In the genomic region with DNA sequence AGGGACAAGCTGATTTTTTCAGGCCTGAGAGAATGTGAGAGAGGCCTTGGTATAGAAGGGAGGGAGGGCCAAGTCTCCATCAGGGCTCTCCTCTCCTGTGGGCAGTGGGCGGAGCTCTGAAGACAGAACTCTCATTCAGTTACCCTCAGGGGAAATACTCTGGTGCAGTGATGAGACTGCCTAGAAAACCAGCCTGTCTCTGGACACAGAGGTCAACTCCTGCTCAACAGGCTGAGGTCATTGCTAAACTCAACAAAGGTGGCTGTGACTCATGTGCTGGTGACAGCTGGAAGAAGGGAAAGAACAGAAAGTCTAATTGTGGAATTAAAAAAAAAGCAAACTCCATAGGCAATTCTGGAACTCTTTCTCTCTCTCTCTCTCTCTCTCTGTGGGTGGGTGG, we compare ENCODE assay signal across 25 mouse cellular contexts.
DNase-seq lines count a peak whose midpoint lies in the region; ATAC-seq and TF ChIP-seq lines count a peak whose summit lies in the region.
"Had no signal": no experiment of that assay in that cellular context is flagged by ENCODE, and none has a peak within 500 bp of the region (broad histone marks: within the 10 kb centered on the region; RNA-seq: fewer than 3 reads in every experiment).

No protein-coding gene starts in this region.

- no peaks in the 10 kb centered on the region for H3K4me1 ChIP-seq in forebrain, embryonic 12.5 days
- no peaks in the 10 kb centered on the region for H3K4me1 ChIP-seq in forebrain, embryonic 10.5 days
- H3K4me1 ChIP-seq: embryonic facial prominence, embryonic 13.5 days; forebrain, embryonic 13.5 days; hindbrain, embryonic 12.5 days; limb, embryonic 13.5 days; lung, embryonic 15.5 days; midbrain, embryonic 12.5 days; stomach, embryonic 15.5 days had no signal

- H3K36me3 ChIP-seq in forebrain, embryonic 12.5 days (replicated peaks), result no peaks in the 10 kb centered on the region
- H3K36me3 ChIP-seq in forebrain, embryonic 10.5 days (replicated peaks), result peaks cover 3% of the 10 kb centered on the region; the same call in 1 of the 2 replicates
- no peaks in the 10 kb centered on the region for H3K36me3 ChIP-seq in C2C12 (ENCODE audit: control insufficient read depth, insufficient read depth)
- H3K36me3 ChIP-seq: hindbrain, embryonic 12.5 days; limb, embryonic 13.5 days; lung, embryonic 15.5 days; midbrain, embryonic 12.5 days; stomach, embryonic 15.5 days had no signal

- H3K9me3 ChIP-seq in forebrain, embryonic 12.5 days, result no peaks in the 10 kb centered on the region
- no peaks in the 10 kb centered on the region for H3K9me3 ChIP-seq in forebrain, embryonic 10.5 days
- H3K9me3 ChIP-seq: embryonic facial prominence, embryonic 13.5 days; forebrain, embryonic 13.5 days; hindbrain, embryonic 12.5 days; limb, embryonic 13.5 days; lung, embryonic 15.5 days; midbrain, embryonic 12.5 days; stomach, embryonic 15.5 days had no signal

- WGBS in forebrain, embryonic 12.5 days, result 70% methylated on average over 1 of the region's 1 CpGs
- 64% methylated on average over 1 of the region's 1 CpGs for WGBS in forebrain, embryonic 10.5 days

- DNase-seq in forebrain, embryonic 10.5 days (ENCODE audit: extremely low spot score, low spot score), result no peak
- peak; percentile 41 for DNase-seq in 3134 (ENCODE audit: extremely low read depth, insufficient read length, low spot score)
- peak; percentile 10 for DNase-seq in brain, adult 2 months (ENCODE audit: low read depth, low spot score)
- no peak for DNase-seq in spleen, postnatal 10 days (ENCODE audit: low spot score in 2 of 2)
- DNase-seq in left cerebral cortex, adult 18-20 months (ENCODE audit: low spot score in 2 of 2), result no peak
- DNase-seq in cerebellum, adult 11 months, result no peak
- DNase-seq: adrenal gland, postnatal 10 days; cerebellum, adult 18-20 months; cerebellum, postnatal 10 days; gastrocnemius, postnatal 10 days; heart, postnatal 14 days; kidney, adult 11 months; kidney, postnatal 14 days; lung, postnatal 36 days had no signal

- TF ChIP-seq CTCF in C2C12 (IDR thresholded peaks at IDR 0.05; ENCODE audit: control insufficient read depth, insufficient read depth, insufficient read length), result no peak

- no peak overlapping the region for H3K4me3 ChIP-seq in forebrain, embryonic 12.5 days (replicated peaks)
- no peak overlapping the region for H3K4me3 ChIP-seq in forebrain, embryonic 10.5 days
- H3K4me3 ChIP-seq in C2C12 (ENCODE audit: insufficient read depth, poor library complexity, severe bottlenecking), result no peak overlapping the region
- H3K4me3 ChIP-seq: embryonic facial prominence, embryonic 13.5 days; erythroblast, embryonic 14.5 days; forebrain, embryonic 13.5 days; hindbrain, embryonic 12.5 days; limb, embryonic 13.5 days; lung, embryonic 15.5 days; midbrain, embryonic 12.5 days; stomach, embryonic 15.5 days had no signal

- H3K4me2 ChIP-seq in forebrain, embryonic 12.5 days, result no peak overlapping the region
- H3K4me2 ChIP-seq: embryonic facial prominence, embryonic 13.5 days; forebrain, embryonic 13.5 days; hindbrain, embryonic 12.5 days; limb, embryonic 13.5 days; liver, embryonic 11.5 days; lung, embryonic 15.5 days; midbrain, embryonic 12.5 days; stomach, embryonic 15.5 days had no signal

- no peaks in the 10 kb centered on the region for H3K79me2 ChIP-seq in C2C12 (ENCODE audit: control insufficient read depth, insufficient read depth)

- no peak overlapping the region for H3ac ChIP-seq in C2C12 (ENCODE audit: control insufficient read depth, insufficient read length, low read depth)

- no peaks in the 10 kb centered on the region for H3K79me3 ChIP-seq in C2C12 (ENCODE audit: low read depth)

- no peak overlapping the region for H3K9ac ChIP-seq in forebrain, embryonic 12.5 days
- H3K9ac ChIP-seq: embryonic facial prominence, embryonic 13.5 days; forebrain, embryonic 13.5 days; hindbrain, embryonic 12.5 days; limb, embryonic 13.5 days; lung, embryonic 15.5 days; midbrain, embryonic 12.5 days; stomach, embryonic 15.5 days had no signal

- ATAC-seq in forebrain, embryonic 12.5 days (ENCODE audit: low FRiP score), result 0 out of 2 replicates have a peak, but pooled peaks have one; percentile 14
- ATAC-seq: forebrain, embryonic 13.5 days had no signal

- H3K27me3 ChIP-seq in forebrain, embryonic 12.5 days, result peaks cover 22% of the 10 kb centered on the region
- H3K27me3 ChIP-seq in forebrain, embryonic 10.5 days (ENCODE audit: poor library complexity, severe bottlenecking), result peaks cover 88% of the 10 kb centered on the region
- no peaks in the 10 kb centered on the region for H3K27me3 ChIP-seq in C2C12 (ENCODE audit: control insufficient read depth, insufficient read depth, insufficient read length)
- H3K27me3 ChIP-seq: stomach, embryonic 15.5 days had no signal

- no peak overlapping the region for H3K27ac ChIP-seq in forebrain, embryonic 12.5 days
- no peak overlapping the region for H3K27ac ChIP-seq in forebrain, embryonic 10.5 days
- H3K27ac ChIP-seq: embryonic facial prominence, embryonic 13.5 days; forebrain, embryonic 13.5 days; hindbrain, embryonic 12.5 days; limb, embryonic 13.5 days; lung, embryonic 15.5 days; midbrain, embryonic 12.5 days; stomach, embryonic 15.5 days had no signal

TF ChIP-seq in C2C12, 6 proteins besides CTCF, POLR2A, EP300 and RAD21:
- TF ChIP-seq MAX (IDR thresholded peaks at IDR 0.05), result no peak
- peak; percentile 73 for TF ChIP-seq MYOD1 (IDR thresholded peaks at IDR 0.05; ENCODE audit: control insufficient read depth, insufficient read length, low read depth)

Comparison
In these comparisons a context has a peak if more than half of its experiments do, and no peak if none do; other contexts are left out.
1. DNase-seq: peak in 3134 (single experiment) and brain, adult 2 months (single experiment); none in forebrain, embryonic 10.5 days (single experiment), spleen, postnatal 10 days (0 of 2), left cerebral cortex, adult 18-20 months (0 of 2) and cerebellum, adult 11 months (single experiment).